Mouse (Mus musculus): ENCODE measurements around the gene Daam1. TPM values are rescaled to one million over a fixed set of nuclear protein-coding genes. Genes with fewer than 3 reads are reported as not detected.

Gene Daam1
- polyA plus RNA-seq, 1 experiment, result 2.2 TPM

- no peaks in the 10 kb centered on the region for H3K4me1 ChIP-seq (ENCODE audit: control insufficient read depth, insufficient read depth, insufficient read length)
- no peaks in the 10 kb centered on the region for H3K36me3 ChIP-seq (ENCODE audit: control insufficient read depth, insufficient read depth, low read length)
Measured at GRCm38 (mm10) chr12:71943646-71944045, 112.8 kb downstream of the Daam1 start.

GRCm38 (mm10) chr12:71945844-71946243, 115.0 kb downstream of the Daam1 start:
- Histone ChIP-seq H3K27me3 (ENCODE audit: control insufficient read depth, insufficient read depth, low read length) (no peaks in the 10 kb centered on the region), H3K36me3 (ENCODE audit: control insufficient read depth, insufficient read depth, low read length) (no peaks in the 10 kb centered on the region), H3K4me3 (ENCODE audit: extremely low read depth, insufficient read depth, insufficient read length) (no peak overlapping the region), H3K4me1 (ENCODE audit: control insufficient read depth, insufficient read depth, insufficient read length) (no peaks in the 10 kb centered on the region), H3K27ac (ENCODE audit: insufficient read depth, low read length) (no peak overlapping the region)
- TF ChIP-seq POLR2A (IDR thresholded peaks at IDR 0.05; ENCODE audit: low read depth, low read length), result no peak
- no peak for TF ChIP-seq CTCF (IDR thresholded peaks at IDR 0.05; ENCODE audit: extremely low read depth, insufficient read depth, insufficient read length, insufficient replicate concordance)
- DNase-seq (ENCODE audit: low read depth in 1 of 2, low spot score in 2 of 2), result no peak
- WGBS, result 84% methylated on average over 7 of the region's 7 CpGs

More at GRCm38 (mm10) chr12:71943646-71944045, 112.8 kb downstream of the Daam1 start:
- no peak overlapping the region for H3K27ac ChIP-seq (ENCODE audit: insufficient read depth, low read length)
- H3K4me3 ChIP-seq (ENCODE audit: extremely low read depth, insufficient read depth, insufficient read length), result no peak overlapping the region
- no peak for TF ChIP-seq CTCF (IDR thresholded peaks at IDR 0.05; ENCODE audit: extremely low read depth, insufficient read depth, insufficient read length, insufficient replicate concordance)
- no peak for TF ChIP-seq POLR2A (IDR thresholded peaks at IDR 0.05; ENCODE audit: low read depth, low read length)
- 57% methylated on average over 4 of the region's 4 CpGs for WGBS
- no peak for DNase-seq (ENCODE audit: low read depth in 1 of 2, low spot score in 2 of 2)
- no peaks in the 10 kb centered on the region for H3K27me3 ChIP-seq (ENCODE audit: control insufficient read depth, insufficient read depth, low read length)

GRCm38 (mm10) chr12:71946448-71946847, 115.6 kb downstream of the Daam1 start:
- Histone ChIP-seq H3K27me3 (ENCODE audit: control insufficient read depth, insufficient read depth, low read length) (no peaks in the 10 kb centered on the region), H3K4me3 (ENCODE audit: extremely low read depth, insufficient read depth, insufficient read length) (no peak overlapping the region), H3K4me1 (ENCODE audit: control insufficient read depth, insufficient read depth, insufficient read length) (no peaks in the 10 kb centered on the region), H3K27ac (ENCODE audit: insufficient read depth, low read length) (no peak overlapping the region), H3K36me3 (ENCODE audit: control insufficient read depth, insufficient read depth, low read length) (no peaks in the 10 kb centered on the region)
- DNase-seq (ENCODE audit: low read depth in 1 of 2, low spot score in 2 of 2), result no peak
- WGBS, result 93% methylated on average over 8 of the region's 8 CpGs
- TF ChIP-seq CTCF (IDR thresholded peaks at IDR 0.05; ENCODE audit: extremely low read depth, insufficient read depth, insufficient read length, insufficient replicate concordance) (no peak), POLR2A (IDR thresholded peaks at IDR 0.05; ENCODE audit: low read depth, low read length) (no peak)

GRCm38 (mm10) chr12:71948972-71949371, 118.1 kb downstream of the Daam1 start:
- 89% methylated on average over 6 of the region's 6 CpGs for WGBS
- Histone ChIP-seq H3K27ac (ENCODE audit: insufficient read depth, low read length) (no peak overlapping the region), H3K4me1 (ENCODE audit: control insufficient read depth, insufficient read depth, insufficient read length) (no peaks in the 10 kb centered on the region), H3K4me3 (ENCODE audit: extremely low read depth, insufficient read depth, insufficient read length) (no peak overlapping the region), H3K36me3 (ENCODE audit: control insufficient read depth, insufficient read depth, low read length) (no peaks in the 10 kb centered on the region), H3K27me3 (ENCODE audit: control insufficient read depth, insufficient read depth, low read length) (no peaks in the 10 kb centered on the region)
- DNase-seq (ENCODE audit: low read depth in 1 of 2, low spot score in 2 of 2), result no peak
- TF ChIP-seq CTCF (IDR thresholded peaks at IDR 0.05; ENCODE audit: extremely low read depth, insufficient read depth, insufficient read length, insufficient replicate concordance) (no peak), POLR2A (IDR thresholded peaks at IDR 0.05; ENCODE audit: low read depth, low read length) (no peak)

- Histone ChIP-seq H3K36me3 (ENCODE audit: control insufficient read depth, insufficient read depth, low read length) (no peaks in the 10 kb centered on the region), H3K27ac (ENCODE audit: insufficient read depth, low read length) (no peak overlapping the region), H3K27me3 (ENCODE audit: control insufficient read depth, insufficient read depth, low read length) (no peaks in the 10 kb centered on the region), H3K4me1 (ENCODE audit: control insufficient read depth, insufficient read depth, insufficient read length) (no peaks in the 10 kb centered on the region), H3K4me3 (ENCODE audit: extremely low read depth, insufficient read depth, insufficient read length) (no peak overlapping the region)
- WGBS, result 83% methylated on average over 6 of the region's 6 CpGs
- no peak for DNase-seq (ENCODE audit: low read depth in 1 of 2, low spot score in 2 of 2)
- no peak for TF ChIP-seq POLR2A (IDR thresholded peaks at IDR 0.05; ENCODE audit: low read depth, low read length)
- TF ChIP-seq CTCF (IDR thresholded peaks at IDR 0.05; ENCODE audit: extremely low read depth, insufficient read depth, insufficient read length, insufficient replicate concordance), result no peak
Measured at GRCm38 (mm10) chr12:71949606-71950005, 118.7 kb downstream of the Daam1 start.

GRCm38 (mm10) chr12:71950095-71950877, 119.4 kb downstream of the Daam1 start:
- no peak for DNase-seq (ENCODE audit: low read depth in 1 of 2, low spot score in 2 of 2)
- no peaks in the 10 kb centered on the region for H3K36me3 ChIP-seq (ENCODE audit: control insufficient read depth, insufficient read depth, low read length)
- no peaks in the 10 kb centered on the region for H3K4me1 ChIP-seq (ENCODE audit: control insufficient read depth, insufficient read depth, insufficient read length)
- no peak overlapping the region for H3K4me3 ChIP-seq (ENCODE audit: extremely low read depth, insufficient read depth, insufficient read length)
- no peak overlapping the region for H3K27ac ChIP-seq (ENCODE audit: insufficient read depth, low read length)
- 52% methylated on average over 13 of the region's 13 CpGs for WGBS
- no peaks in the 10 kb centered on the region for H3K27me3 ChIP-seq (ENCODE audit: control insufficient read depth, insufficient read depth, low read length)
- TF ChIP-seq CTCF (IDR thresholded peaks at IDR 0.05; ENCODE audit: extremely low read depth, insufficient read depth, insufficient read length, insufficient replicate concordance), result no peak
- no peak for TF ChIP-seq POLR2A (IDR thresholded peaks at IDR 0.05; ENCODE audit: low read depth, low read length)

All from spleen, adult 2 months (tissue).